Mouse (Mus musculus) heart, adult 10 weeks (tissue): Measurements from ENCODE around the gene Fcrls. TPM values are rescaled to one million over a fixed set of nuclear protein-coding genes. Genes with fewer than 3 reads are reported as not detected.

Source experiments
- polyA plus RNA-seq: library from polyadenylated mRNA; stranded (reverse); fragments of 350-450 nt; fragmentation: Illumina TruSeq; extraction: RNeasy Lipid Tissue Mini Kit (QIAGEN cat#74804); gene quantifications from one replicate; pipeline ENCODE4 v1.2.3, GENCODE M21; 2014; ENCODE audit warnings: low read depth, low replicate concordance

The Fcrls gene
- polyA plus RNA-seq = 6.3 TPM

GRCm38 (mm10) chr3:87263436-87263835 is at the start of gene Fcrls:
TSS of gene Fcrls (minus strand) at chr3:87263738.

Other genes starting within 250 kb of the Fcrls start
- gene Kirrel, start 89.0 kb downstream of the Fcrls start, polyA plus RNA-seq = 5.8 TPM
- gene Cd5l, start 94.1 kb upstream of the Fcrls start, polyA plus RNA-seq = 0.37 TPM
- gene Fcrl1, start 112.6 kb upstream of the Fcrls start, polyA plus RNA-seq = 0.34 TPM
- gene Fcrl5, start 172.0 kb upstream of the Fcrls start, polyA plus RNA-seq = not detected